Mouse (Mus musculus) spleen, postnatal 36 days (tissue): ENCODE results near the gene Serbp1.

Source experiments
- DNase-seq, 2 experiments: peaks; one replicate each; pipeline ENCODE4 v3.0.0; 2022; ENCODE audit warnings: low spot score in 2 of 2, mixed read lengths in 1 of 2

Gene Serbp1

GRCm38 (mm10) chr6:67300710-67301163 lies 62.8 kb downstream of the Serbp1 start:
- DNase-seq = no peak

- no peak for DNase-seq
Measured at GRCm38 (mm10) chr6:67301230-67301629, 63.3 kb downstream of the Serbp1 start.

GRCm38 (mm10) chr6:67302471-67302870 lies 64.5 kb downstream of the Serbp1 start:
- DNase-seq = no peak

- no peak for DNase-seq
Measured at GRCm38 (mm10) chr6:67303210-67303609, 65.2 kb downstream of the Serbp1 start.

- no peak for DNase-seq
Measured at GRCm38 (mm10) chr6:67308994-67309393, 71.0 kb downstream of the Serbp1 start.

GRCm38 (mm10) chr6:67309752-67310151 lies 71.8 kb downstream of the Serbp1 start:
- no peak for DNase-seq

- DNase-seq = no peak
Measured at GRCm38 (mm10) chr6:67314697-67315096, 76.7 kb downstream of the Serbp1 start.

GRCm38 (mm10) chr6:67317068-67317467 lies 79.1 kb downstream of the Serbp1 start:
- no peak for DNase-seq

- no peak for DNase-seq
Measured at GRCm38 (mm10) chr6:67317827-67318338, 79.9 kb downstream of the Serbp1 start.

GRCm38 (mm10) chr6:67318451-67318850 lies 80.5 kb downstream of the Serbp1 start:
- DNase-seq = peak; percentile 10 to 26

- DNase-seq = no peak
Measured at GRCm38 (mm10) chr6:67323788-67324187, 85.8 kb downstream of the Serbp1 start.

GRCm38 (mm10) chr6:67337943-67338342 lies 100.0 kb downstream of the Serbp1 start:
- no peak for DNase-seq

GRCm38 (mm10) chr6:67339494-67339893 lies 101.5 kb downstream of the Serbp1 start:
- DNase-seq = no peak
